Mouse (Mus musculus) induced T-regulatory cell, adult 2 months (primary cell): ENCODE results near the gene Mylip.

Experiments
- DNase-seq: peaks from one replicate; pipeline ENCODE4 v3.0.0-alpha.2; 2012; ENCODE audit warnings: low read depth

Gene Mylip

GRCm38 (mm10) chr13:45429239-45429638 lies 39.7 kb downstream of the Mylip start:
- no peak for DNase-seq

GRCm38 (mm10) chr13:45437134-45437533 lies 47.6 kb downstream of the Mylip start:
- no peak for DNase-seq

- no peak for DNase-seq
These were observed 49.3 kb downstream of the Mylip start for GRCm38 (mm10) chr13:45438853-45439252.

GRCm38 (mm10) chr13:45440226-45440625 lies 50.7 kb downstream of the Mylip start:
- DNase-seq: no peak

- peak; percentile 68 for DNase-seq
These were observed 52.9 kb downstream of the Mylip start for GRCm38 (mm10) chr13:45442451-45442850.

GRCm38 (mm10) chr13:45442918-45443535 lies 53.5 kb downstream of the Mylip start:
- DNase-seq: peak; percentile 48

GRCm38 (mm10) chr13:45444220-45444619 lies 54.7 kb downstream of the Mylip start:
- DNase-seq: no peak

GRCm38 (mm10) chr13:45444652-45445051 lies 55.1 kb downstream of the Mylip start:
- no peak for DNase-seq

GRCm38 (mm10) chr13:45446636-45447035 lies 57.1 kb downstream of the Mylip start:
- DNase-seq: no peak

- no peak for DNase-seq
These were observed 62.9 kb downstream of the Mylip start for GRCm38 (mm10) chr13:45452437-45452836.

GRCm38 (mm10) chr13:45453033-45453432 lies 63.5 kb downstream of the Mylip start:
- peak; percentile 52 for DNase-seq

- no peak for DNase-seq
These were observed 64.5 kb downstream of the Mylip start for GRCm38 (mm10) chr13:45454044-45454443.

- DNase-seq: no peak
These were observed 65.1 kb downstream of the Mylip start for GRCm38 (mm10) chr13:45454641-45455040.

- peak; percentile 68 for DNase-seq
These were observed 65.7 kb downstream of the Mylip start for GRCm38 (mm10) chr13:45455108-45455861.

GRCm38 (mm10) chr13:45455862-45456192 lies 66.3 kb downstream of the Mylip start:
- DNase-seq: no peak

GRCm38 (mm10) chr13:45457459-45457858 lies 67.9 kb downstream of the Mylip start:
- DNase-seq: no peak

- DNase-seq: no peak
These were observed 70.6 kb downstream of the Mylip start for GRCm38 (mm10) chr13:45460177-45460576.

- DNase-seq: no peak
These were observed 71.9 kb downstream of the Mylip start for GRCm38 (mm10) chr13:45461370-45461958.
